Mouse (Mus musculus) gastrocnemius, postnatal 25 days (tissue): ENCODE measurements around the gene Zmynd8. TPM values are rescaled to one million over a fixed set of nuclear protein-coding genes. Genes with fewer than 3 reads are reported as not detected.

ENCODE experiments used
- DNase-seq: peaks from one replicate; pipeline ENCODE4 v3.0.0; 2022
- long read RNA-seq, 2 experiments: library from polyadenylated mRNA; stranded (forward); transcript quantifications; one replicate each; pipeline ENCODE4 v2.0.0; 2021
- total RNA-seq, 2 experiments: library from RNA; stranded (reverse); gene quantifications; 1 replicate in 1 of 2; 2 replicates in 1 of 2; pipeline ENCODE4 v1.2.3; 2021

The Zmynd8 gene
- total RNA-seq, result 10 to 100 TPM; 17.1 to 18.4 TPM
- long read RNA-seq, experiment 1, result 0 reads
- long read RNA-seq, experiment 2, partial matches to known transcripts, result 3 of 3 reads
- long read RNA-seq, experiment 2, other reads (novel, unspliced or antisense), result 0 of 3 reads

DNA sequence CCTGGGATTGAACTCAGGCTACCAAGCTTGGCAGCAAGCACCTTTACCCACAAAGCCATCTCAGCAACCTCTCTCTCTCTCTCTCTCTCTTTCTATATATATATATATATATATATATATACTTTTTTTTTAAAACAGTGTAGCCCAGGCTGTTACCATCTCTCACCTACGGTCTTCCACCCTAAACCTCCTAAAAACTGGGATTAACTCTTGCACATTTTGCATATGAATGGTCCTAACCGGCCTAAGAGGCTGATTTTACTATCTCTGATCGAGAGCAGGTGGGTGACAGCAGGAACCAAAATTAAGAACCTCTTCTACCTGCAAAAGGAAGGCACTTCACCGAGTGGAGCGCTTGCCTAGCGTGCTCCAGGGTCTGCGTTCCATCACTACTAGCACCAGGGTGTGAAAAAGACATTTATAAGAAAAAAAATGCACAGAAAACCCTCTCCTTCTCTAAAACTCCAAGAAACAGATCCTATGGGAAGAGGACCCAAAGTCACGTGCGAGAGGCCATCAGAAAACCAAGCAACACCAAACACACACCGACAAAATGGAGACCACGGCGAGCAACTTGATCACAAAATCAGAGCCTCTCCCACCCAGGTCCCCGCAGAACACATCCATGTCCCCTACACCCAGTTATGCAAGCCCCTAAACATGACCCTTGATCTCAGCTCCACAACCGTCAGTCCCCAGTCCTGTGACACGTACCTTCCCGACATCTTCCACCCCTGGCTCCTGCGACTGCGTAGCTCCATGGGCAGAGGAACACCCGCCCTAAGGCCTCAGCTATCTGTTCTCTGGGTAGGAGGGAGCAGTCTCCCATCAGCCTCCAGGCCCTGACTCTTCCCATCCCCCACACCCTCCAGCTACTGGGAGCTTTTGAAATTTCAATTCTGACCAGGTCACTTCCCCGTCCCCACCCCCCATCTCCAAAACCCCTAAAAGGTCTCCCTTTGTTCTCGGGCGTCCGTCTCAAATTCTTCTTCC is at the start of gene Zmynd8:
Gene Zmynd8 (minus strand): TSS at position 815 of the 993 bp plus-strand sequence.
- no peak for DNase-seq

DNA sequence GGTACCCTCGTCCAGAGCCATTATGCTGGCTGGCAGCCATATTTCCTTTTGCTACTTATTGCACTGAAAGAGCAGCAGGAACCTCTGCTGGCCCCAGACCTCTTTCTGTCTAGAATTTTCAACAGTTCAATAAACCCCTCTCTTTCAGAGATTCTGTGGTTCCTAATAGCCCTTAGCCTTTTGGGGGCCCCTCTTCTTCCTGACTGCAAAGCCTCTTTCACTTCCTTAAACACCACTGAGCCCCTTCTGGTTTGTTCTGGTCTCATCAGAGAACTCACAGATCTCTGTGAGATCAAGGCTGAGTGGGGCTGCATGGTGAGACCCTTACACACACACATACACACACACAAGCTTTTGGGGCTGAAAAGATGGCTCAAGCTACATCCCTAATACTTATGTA is 49.2 kb upstream of the Zmynd8 start:
- DNase-seq, result no peak

DNA sequence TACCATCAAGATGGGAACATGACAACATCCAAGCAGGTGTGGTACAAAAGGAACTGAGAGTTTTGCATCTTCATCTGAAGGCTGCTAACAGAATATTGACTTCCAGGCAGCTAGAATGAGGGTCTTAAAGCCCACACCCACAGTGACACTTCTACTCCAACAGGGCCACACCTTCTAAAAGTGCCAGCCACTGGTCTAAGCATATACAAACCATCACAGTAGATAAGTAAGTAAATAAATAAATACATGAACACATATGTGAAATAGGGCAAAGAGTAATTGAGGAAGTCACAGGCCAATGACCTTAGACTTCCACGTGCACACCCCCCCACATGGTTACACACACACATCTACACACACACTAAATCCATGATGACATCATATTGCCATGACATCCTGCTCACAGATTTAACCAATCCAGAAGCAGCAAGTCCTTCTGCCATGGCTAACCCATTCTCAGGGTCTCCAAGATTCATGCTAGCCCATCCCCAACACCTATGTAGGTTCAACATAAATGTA is 47.3 kb upstream of the Zmynd8 start:
- no peak for DNase-seq

DNA sequence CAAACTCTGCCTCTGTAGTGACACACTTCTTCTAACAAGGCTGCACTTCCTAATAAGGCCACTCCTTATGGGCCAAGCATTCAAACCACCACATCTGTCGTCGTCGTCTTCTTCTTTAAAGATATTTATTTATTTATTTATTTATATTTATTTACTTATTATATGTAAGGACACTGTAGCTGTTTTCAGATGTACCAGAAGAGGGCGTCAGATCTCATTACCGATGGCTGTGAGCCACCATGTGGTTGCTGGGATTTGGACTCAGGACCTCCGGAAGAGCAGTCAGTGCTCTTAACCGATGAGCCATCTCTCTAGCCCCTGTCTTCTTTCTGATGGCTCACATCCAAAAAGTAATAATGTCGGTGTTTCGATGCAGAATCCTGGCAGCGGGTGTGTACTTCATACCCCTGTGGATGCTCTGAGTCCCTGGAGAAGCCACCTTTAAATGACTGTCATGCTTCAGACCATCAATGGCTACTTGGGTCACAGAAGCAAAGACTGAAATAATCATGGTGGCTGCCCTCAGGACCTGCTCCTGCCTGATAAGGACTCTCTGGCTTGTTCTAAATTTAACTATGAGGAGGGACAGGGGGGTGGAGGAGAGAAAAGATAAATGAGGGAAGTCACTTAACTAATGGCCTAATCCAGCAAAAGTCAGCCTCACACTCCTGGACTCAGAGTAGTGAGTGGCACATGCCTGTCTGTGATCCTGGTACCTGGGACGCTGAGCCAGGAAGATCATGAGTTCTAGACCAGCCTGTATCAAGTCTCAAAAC is 45.9 kb upstream of the Zmynd8 start:
- DNase-seq, result no peak

DNA sequence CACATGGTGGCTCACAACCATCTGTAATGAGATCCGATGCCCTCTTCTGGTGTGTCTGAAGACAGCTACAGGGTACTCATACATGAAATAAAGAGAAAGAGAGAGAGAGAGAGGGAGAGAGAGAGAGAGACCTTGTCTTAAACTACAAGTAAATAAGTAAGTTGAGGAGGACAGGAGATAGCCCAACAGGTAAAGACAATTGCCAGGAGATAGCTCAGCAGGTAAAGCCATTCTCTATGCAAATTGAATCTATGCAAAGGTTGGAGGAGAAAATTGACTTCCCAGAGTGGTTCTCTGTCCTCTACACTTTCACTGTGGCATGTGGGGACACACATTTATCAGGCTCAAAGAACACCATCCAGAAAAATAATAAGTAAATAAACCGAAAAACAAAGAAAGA is 44.3 kb upstream of the Zmynd8 start:
- no peak for DNase-seq

DNA sequence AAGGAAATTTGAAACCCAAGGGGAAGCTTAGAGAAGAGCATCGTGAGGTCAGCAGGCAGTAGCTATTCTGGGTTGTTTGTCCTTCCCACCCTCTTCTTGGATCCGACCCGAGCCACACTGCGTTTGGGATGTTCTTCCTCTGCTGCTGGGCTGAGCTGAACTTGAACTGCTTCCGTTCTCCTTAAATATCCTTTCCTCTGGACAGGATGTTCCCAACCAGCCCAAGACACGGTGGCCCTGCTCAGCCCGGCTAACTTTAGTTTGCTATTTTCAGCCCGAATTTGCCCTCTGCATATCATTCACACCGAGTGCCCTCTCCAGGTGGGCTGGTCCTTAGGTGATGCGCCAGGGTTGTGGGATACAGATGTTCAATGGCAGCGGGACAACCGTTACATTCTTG is 37.3 kb upstream of the Zmynd8 start:
- peak; percentile 85 for DNase-seq

DNA sequence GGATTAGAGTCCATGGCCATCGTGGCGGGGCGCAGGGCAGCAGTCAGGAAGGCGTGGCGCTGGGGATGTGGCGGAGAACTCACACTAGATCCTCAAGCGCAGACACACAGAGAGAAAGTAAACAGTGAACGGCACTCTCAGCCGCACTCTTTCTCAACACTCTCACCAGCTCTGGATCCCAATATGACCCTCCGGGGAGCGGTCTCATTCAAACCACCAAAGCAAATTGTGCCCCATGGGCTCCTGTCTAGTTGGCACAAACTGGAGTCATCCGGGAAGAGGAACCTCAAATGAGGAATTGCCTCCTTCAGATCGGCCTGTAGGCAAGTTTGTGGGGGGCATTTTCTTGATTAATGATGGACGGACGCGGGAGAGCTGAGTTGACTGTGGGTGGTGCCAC is 28.9 kb upstream of the Zmynd8 start:
- no peak for DNase-seq

DNA sequence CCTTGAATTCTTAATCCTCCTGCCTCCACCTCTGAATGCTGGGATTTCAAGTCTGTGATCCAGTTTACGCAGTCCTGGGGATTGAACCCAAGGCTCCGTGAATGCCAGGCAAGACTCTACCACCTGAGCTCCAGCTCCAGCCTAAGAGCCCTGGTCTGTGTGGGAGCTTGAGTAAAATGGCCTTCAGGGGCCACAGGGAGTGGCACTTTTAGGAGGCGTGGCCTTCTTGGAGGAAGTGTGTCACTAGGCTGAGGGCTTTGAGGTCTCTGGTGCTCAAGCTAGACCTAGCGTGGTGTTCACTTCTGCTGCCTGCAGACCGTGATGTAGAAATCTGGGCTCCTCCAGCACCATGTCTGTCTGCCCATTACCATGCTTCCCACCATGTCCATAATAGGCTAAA is 27.4 kb upstream of the Zmynd8 start:
- DNase-seq, result no peak

DNA sequence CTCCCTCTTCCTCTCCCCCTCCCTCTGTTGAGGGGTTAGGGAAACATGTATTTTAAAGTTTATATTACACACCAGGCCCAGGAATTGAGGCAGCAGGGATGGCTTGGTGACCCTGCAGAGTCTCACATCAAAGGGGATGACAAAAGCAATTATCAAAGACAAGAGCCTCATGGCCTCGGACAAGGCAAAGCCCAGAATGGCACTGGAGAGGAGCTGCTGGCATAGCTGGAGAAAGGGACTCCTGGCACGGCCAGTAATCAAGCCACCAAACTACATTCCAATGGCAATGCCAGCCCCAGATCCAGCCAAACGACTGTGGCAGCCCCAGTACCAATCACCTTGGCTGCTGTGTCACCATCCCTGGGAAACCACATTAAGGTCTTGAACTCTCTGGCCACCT is 26.3 kb upstream of the Zmynd8 start:
- DNase-seq, result no peak

DNA sequence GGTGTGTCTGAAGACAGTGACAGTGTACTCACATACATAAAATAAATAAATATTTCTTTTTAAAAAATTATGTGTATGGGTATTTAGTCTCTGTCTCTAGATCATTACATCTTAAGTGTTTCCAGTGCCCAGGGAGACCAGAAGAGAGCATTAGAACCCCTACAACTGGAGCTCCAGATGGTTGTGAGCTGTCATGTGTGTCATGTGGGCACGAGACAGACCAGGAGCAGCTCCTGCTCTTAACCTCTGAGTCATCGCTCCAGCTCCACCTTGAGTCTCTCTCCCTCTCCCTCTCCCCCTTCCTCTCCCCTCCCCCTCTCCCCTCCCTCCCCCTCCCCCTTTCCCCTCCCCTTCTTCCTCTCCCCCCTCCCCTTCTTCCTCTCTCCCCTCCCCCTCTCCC is 25.9 kb upstream of the Zmynd8 start:
- no peak for DNase-seq

DNA sequence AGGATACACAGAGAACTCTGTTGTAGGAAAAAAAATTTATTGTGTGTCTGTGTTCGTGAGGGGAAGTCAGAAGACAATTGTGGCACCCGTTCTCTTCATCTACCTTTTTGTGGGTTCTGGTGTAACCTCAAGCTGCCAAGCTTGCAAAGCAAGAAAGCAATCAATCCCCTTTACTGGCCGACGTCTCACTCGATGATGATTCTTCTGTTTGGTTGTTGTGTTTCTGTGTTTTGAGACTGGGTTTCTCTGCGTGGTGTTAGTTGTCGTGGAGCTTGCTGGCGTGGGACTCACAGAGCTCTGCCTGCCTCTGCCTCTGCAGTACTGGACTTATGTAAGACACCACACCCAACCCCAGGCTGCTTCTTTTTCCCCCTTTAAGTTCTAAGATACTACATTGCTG is 24.9 kb upstream of the Zmynd8 start:
- DNase-seq, result no peak

DNA sequence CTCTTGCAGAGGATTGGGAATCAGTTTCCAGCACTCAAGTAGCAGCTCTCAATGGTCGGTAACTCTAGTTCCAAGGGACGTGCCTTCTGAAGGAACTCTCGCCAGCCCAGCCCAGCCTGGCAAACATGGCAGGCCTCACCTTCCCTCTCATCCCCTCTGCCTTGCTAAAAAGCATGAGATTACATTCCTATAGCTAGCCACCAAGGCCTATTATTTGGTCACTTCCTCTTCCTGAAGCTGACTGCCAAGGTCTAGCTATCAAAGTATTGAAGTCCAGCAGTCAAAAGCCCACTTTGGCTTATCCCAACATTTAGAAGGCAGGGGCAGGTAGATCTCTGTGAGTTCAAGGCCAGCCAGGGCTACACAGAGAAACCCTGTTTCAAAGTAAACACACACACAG is 24.2 kb upstream of the Zmynd8 start:
- no peak for DNase-seq

DNA sequence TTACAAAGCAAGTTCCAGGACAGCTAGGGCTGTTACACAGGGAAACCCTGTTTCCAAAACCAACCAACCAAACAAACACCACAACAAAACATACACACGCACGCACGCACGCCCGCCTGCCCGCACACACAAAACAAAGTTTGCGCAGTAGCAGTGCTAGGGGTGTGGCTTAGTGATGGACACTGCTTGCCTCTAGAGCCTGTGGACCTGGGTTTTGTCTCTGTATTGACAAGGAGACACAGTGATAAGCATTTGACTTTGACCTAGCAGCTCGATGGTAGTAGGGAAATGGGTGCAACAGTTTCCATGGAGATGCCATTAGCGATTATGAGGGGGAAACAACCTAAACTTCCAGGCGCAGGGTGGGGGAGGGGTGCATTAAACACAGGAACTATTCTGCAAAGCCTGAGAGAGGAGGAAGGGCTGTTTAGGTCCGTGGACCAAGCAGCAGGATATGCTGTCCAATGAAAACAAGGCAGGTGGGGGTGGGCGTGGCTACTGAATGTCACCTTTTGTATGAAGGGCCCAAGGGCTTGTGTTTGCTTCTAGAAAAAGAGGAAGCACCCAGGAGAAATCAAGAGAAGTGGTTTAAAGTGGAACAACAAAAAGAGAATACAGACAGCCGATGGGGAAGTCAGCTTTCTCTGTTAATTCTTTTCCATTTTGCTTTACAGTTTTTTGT is 23.4 kb upstream of the Zmynd8 start:
- DNase-seq, result no peak

DNA sequence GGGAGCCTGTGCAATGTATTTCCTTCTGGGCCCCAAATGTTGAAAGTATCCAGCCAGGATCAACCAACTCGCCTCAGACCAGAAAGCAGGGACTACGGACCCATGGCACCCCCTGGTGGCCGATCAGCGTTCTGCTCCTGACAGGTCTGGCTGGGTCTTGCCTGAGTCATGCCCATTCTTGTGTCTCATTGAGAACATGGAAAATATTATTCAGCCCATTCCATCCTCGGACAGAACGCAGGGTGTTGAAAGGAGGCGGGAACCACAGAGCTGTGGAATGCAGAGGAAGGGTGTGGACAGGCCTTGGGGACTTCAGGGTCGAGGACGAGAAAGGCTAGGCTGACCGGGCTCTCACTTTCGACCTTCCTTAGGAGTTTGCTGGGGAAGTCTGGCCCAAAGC is 15.5 kb upstream of the Zmynd8 start:
- DNase-seq, result peak; percentile 92

DNA sequence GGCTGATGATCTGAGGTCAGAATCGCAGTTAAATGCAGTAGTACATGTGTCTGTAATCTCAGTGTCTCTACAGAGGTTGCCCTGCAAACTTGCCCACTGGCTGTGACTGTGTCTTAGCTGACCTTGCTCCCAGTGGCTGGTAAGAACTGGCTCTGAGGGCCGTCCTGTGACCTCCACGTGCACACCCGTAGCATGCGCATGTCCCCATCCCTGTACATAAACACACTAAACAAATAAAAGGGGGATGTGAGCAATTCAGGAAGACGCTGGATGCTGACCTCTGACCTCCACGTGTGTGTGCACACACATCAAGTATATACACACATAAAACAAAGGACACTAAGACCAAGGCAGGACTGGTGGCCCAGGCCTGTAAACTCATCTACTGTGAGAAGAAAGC is 14.3 kb upstream of the Zmynd8 start:
- no peak for DNase-seq

DNA sequence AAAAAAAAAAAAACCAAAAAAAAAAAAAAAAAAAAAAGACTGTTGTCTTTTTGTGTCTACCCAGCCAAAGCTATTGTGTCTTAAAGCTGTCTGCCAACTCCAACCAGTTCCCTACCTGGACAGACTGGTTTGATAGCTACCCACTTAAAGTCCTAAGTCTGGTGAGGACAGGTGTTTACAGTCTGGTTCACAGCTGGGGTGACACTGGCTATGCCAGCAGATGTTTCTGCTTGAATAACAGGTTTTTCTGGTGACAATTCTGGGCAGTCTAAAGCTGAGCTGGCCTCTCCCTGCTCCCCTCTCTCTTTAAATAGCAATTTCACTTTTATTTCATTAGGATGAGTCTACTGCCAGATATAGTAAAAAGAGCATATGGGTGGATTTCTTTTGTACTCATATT is 10.9 kb upstream of the Zmynd8 start:
- no peak for DNase-seq

DNA sequence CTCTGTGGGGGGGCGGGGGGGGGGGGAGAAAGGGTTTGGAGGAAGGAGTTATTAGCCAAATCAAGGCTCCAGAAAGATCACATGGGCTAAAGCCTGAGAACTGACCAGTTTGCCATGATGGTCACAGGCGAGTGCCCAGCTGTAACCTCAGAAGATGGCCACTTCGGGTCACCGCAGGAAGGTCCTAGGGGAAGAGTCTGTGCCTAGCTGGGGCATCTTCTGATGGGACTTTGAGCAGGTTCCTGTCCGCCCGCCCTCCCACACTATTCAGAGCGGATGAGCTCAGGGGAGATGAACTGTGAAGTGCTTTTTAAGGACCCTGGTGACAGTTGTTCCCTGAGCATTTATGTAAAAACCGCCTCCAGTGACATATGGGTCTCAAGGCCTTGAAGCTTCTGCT is 8.4 kb upstream of the Zmynd8 start:
- no peak for DNase-seq

DNA sequence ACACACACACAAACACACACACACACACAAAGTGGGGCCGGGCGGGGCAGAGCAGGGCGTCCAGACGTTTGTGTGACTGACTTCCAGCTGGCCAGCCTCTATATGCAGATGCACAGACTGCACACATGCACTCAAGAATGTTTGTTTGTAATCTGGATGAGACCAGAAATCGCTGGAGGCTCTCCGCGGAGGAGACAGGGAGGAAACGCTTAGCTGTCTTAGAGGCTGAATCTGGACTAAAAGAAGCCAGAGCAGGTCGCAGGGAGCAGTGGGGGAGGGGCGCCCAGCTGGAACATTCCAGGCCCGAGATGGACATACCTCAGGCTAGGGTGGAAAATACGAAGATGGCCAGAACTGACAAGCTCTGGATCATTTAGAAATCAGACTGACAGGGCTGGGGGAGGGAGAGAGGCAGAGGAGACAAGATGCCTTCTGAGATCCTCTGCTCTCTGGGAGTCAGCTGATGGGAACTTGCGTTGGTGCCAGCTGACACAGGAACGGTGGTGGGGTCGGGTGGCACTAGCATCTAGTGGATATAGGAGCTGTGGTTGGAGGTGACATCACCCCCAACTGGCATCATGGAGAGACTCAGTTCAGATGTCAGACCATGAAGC is 7.6 kb upstream of the Zmynd8 start:
- no peak for DNase-seq

DNA sequence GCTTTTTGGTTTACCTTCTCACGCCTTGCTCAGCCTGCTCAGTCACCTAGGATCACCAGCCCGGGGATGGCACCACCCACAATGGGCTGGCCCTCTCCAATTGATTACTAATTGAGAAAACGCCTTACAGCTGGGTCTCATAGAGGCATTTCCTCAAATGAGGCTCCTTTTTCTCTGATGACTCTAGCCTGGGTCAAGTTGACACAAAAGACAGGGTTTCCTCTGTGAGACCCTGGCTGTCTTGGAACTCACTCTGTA is 2.2 kb upstream of the Zmynd8 start:
- DNase-seq, result no peak

DNA sequence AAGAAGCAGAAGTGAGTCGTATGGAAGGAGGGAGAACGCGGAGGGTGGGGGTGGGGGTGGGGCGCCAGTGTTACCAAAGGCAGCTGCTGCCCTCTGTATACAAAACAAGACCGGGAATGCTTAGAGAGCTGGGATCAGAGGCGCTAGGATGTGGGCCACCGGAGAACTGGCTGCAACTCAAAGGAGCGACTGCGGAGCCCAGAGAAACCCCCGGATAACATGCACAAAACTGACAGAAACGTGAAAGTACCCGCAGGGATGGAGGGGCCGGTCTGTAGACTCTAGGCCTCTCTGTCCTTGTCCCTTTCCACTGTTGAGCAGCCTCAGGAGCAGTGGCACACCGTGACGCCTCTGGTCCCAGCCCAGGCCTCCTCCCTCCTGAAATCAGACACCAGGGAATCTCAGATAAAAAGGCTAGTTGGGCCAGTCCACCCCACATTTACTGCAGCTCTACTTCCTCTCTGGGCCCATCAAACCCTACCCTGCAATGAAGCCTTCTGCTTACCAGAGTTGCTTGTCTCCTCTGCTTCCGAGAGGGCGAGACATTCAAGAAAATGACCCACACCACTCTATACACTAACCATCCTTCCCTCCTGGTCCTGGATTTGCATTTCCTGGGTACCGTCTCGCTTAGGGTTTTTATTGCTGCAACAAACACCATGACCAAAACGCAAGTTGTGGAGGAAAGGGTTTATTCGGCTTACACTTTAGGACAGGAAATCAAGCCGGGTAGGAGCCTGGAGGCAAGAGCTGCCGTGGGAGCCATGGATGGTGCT is 1.7 kb upstream of the Zmynd8 start:
- no peak for DNase-seq

DNA sequence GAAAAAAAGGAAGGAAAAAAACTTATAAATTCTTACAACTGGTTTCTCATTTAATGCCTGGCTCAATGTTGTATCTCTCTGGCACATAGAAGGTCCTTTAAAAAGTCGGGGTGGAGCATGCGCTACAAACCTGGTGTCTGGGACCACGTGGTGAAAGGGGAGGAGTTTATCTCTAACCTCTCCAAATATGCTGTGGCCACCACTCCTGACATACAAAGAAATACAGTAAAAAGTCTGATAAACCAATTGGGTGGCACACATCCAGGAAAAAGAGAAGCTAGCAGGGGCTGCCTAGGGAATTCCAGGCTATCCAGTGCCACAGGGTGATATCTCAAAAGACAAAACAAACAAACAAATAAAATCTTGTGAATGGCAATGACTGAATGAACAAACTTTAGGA is 1.1 kb upstream of the Zmynd8 start:
- no peak for DNase-seq
